Mouse (Mus musculus) mesoderm, embryonic 11.5 days (tissue): ENCODE data around the gene Paxbp1.

Source experiments
- DNase-seq: peaks from one replicate; pipeline ENCODE4 v3.0.0-alpha.2; 2012; ENCODE audit warnings: low read depth, low spot score

The Paxbp1 gene

GRCm38 (mm10) chr16:91055150-91055549, 10.8 kb upstream of the Paxbp1 start:
- DNase-seq = no peak

- no peak for DNase-seq
Measured at GRCm38 (mm10) chr16:91053599-91053998, 9.3 kb upstream of the Paxbp1 start.

- DNase-seq = peak; percentile 58
Measured at GRCm38 (mm10) chr16:91045511-91045910, 1.2 kb upstream of the Paxbp1 start.

GRCm38 (mm10) chr16:91043461-91044248, 688 bp downstream of the Paxbp1 start:
- DNase-seq = peak; percentile 60

- no peak for DNase-seq
Measured at GRCm38 (mm10) chr16:91042640-91043039, 1.7 kb downstream of the Paxbp1 start.

GRCm38 (mm10) chr16:91035866-91036265, 8.5 kb downstream of the Paxbp1 start:
- DNase-seq = no peak

GRCm38 (mm10) chr16:91030751-91031150, 13.6 kb downstream of the Paxbp1 start:
- DNase-seq = no peak

- DNase-seq = no peak
Measured at GRCm38 (mm10) chr16:91029901-91030300, 14.4 kb downstream of the Paxbp1 start.

- DNase-seq = no peak
Measured at GRCm38 (mm10) chr16:91029161-91029743, 15.1 kb downstream of the Paxbp1 start.

GRCm38 (mm10) chr16:91026290-91026689, 18.1 kb downstream of the Paxbp1 start:
- DNase-seq = no peak

- peak; percentile 23 for DNase-seq
Measured at GRCm38 (mm10) chr16:91023384-91023783, 21.0 kb downstream of the Paxbp1 start.

GRCm38 (mm10) chr16:91020842-91021483, 23.4 kb downstream of the Paxbp1 start:
- no peak for DNase-seq

- DNase-seq = no peak
Measured at GRCm38 (mm10) chr16:91019476-91019875, 24.9 kb downstream of the Paxbp1 start.

- no peak for DNase-seq
Measured at GRCm38 (mm10) chr16:91015761-91016160, 28.6 kb downstream of the Paxbp1 start.

GRCm38 (mm10) chr16:91011847-91012246, 32.5 kb downstream of the Paxbp1 start:
- no peak for DNase-seq

GRCm38 (mm10) chr16:91011021-91011683, 33.2 kb downstream of the Paxbp1 start, which contains the start of gene Synj1:
Gene Synj1 (minus strand): TSS chr16:91011308.
- DNase-seq = peak; percentile 92

- DNase-seq = peak; percentile 54
Measured at GRCm38 (mm10) chr16:91010581-91011020, 33.7 kb downstream of the Paxbp1 start.

- peak; percentile 8 for DNase-seq
Measured at GRCm38 (mm10) chr16:91009942-91010529, 34.3 kb downstream of the Paxbp1 start.

GRCm38 (mm10) chr16:91004915-91005538, 39.3 kb downstream of the Paxbp1 start:
- DNase-seq = no peak

- no peak for DNase-seq
Measured at GRCm38 (mm10) chr16:91001098-91001497, 43.2 kb downstream of the Paxbp1 start.

- no peak for DNase-seq
Measured at GRCm38 (mm10) chr16:90999827-91000226, 44.5 kb downstream of the Paxbp1 start.
